Mouse (Mus musculus) hindbrain, embryonic 13.5 days (tissue): ENCODE measurements around the gene Spast. TPM values are rescaled to one million over a fixed set of nuclear protein-coding genes. Genes with fewer than 3 reads are reported as not detected.
"Not testable (repeated sequence)": the region's sequence is repeated elsewhere in the genome, so short reads cannot be mapped to it uniquely, and the experiment has no call there.

Experiments
- ATAC-seq: fragments of 200-750 bp; cut with Nextera tagmentation; 2 replicates; pipeline ENCODE4 v1.8.0; 2017; ENCODE audit warnings: moderate TSS enrichment; ENCODE audit not compliant: low FRiP score
- H3K27ac ChIP-seq: fragments of 300-500 bp; sonication (generic); 2 replicates; pipeline ENCODE4 v1.5.1; 2015; ENCODE audit warnings: inconsistent platforms, mild to moderate bottlenecking, moderate library complexity
- H3K27me3 ChIP-seq: fragments of 300-500 bp; sonication (generic); 2 replicates; pipeline ENCODE4 v1.6.1; 2015; ENCODE audit warnings: mild to moderate bottlenecking, inconsistent platforms
- H3K36me3 ChIP-seq: fragments of 300-500 bp; sonication (generic); 2 replicates; pipeline ENCODE4 v1.6.1; 2015; ENCODE audit warnings: mild to moderate bottlenecking, inconsistent platforms
- H3K4me1 ChIP-seq: fragments of 300-500 bp; sonication (generic); replicated peaks from 2 replicates; pipeline ENCODE4 v1.6.1; 2015; ENCODE audit warnings: inconsistent platforms
- H3K4me2 ChIP-seq: fragments of 300-500 bp; sonication (generic); 2 replicates; pipeline ENCODE4 v1.6.1; 2015; ENCODE audit warnings: inconsistent platforms, mild to moderate bottlenecking, moderate library complexity
- H3K4me3 ChIP-seq: fragments of 300-500 bp; sonication (generic); 2 replicates; pipeline ENCODE4 v1.5.1; 2015; ENCODE audit warnings: mild to moderate bottlenecking, inconsistent platforms
- H3K9ac ChIP-seq: fragments of 300-500 bp; sonication (generic); 2 replicates; pipeline ENCODE4 v1.6.1; 2015; ENCODE audit warnings: mild to moderate bottlenecking, inconsistent platforms
- H3K9me3 ChIP-seq: fragments of 300-500 bp; sonication (generic); 2 replicates; pipeline ENCODE4 v1.6.1; 2016; ENCODE audit warnings: inconsistent platforms
- WGBS: fragments of 180-500 bp; shearing (Covaris S2); methylation state at CpG from one replicate; pipeline ENCODE4 v1.1.7; 2015; 5-methylcytosine and 5-hydroxymethylcytosine counted together
- polyA plus RNA-seq: library from polyadenylated mRNA; unstranded; fragments of >200 nt; fragmentation: Nextera tagmentation; extraction: Ambion mirVana; gene quantifications from 2 replicates; pipeline ENCODE4 v1.2.1, GENCODE M21; 2015

Spast gene
- 25.9 and 27.1 TPM in 2 replicates for polyA plus RNA-seq

DNA sequence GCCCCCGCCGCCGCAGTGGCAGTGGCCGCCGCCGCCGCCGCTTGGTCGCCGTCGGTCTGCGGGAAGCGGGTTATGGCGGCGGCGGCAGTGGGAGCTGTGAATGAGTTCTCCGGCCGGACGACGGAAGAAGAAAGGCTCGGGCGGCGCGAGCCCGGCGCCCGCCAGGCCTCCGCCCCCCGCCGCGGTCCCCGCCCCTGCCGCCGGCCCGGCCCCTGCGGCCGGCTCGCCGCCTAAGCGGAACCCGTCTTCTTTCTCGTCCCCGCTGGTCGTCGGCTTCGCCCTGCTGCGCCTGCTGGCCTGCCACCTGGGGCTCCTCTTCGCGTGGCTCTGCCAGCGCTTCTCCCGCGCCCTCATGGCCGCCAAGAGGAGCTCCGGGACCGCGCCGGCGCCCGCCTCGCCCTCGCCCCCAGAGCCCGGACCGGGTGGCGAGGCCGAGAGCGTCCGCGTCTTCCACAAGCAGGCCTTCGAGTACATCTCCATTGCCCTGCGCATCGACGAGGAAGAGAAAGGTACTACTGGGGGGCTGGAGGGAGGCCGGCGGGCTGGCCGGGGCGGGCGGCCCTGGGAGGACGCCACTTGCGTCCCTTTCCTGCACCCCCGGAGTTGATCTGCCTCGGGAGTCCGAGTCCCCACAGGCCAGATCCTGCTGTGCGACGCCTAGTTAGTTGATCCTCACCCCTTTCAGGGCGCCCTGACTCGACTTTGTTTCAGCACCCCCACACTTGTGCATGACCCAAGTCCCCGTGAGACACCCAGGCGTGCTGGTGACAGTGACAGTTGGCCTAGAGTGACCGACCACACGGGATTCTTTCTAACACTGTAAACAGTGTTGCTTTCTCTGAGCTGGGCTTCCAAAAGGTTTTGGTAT, at the start of gene Spast:
Spast (plus strand) TSS at position 51 of the 868 bp plus-strand sequence.
- H3K4me1 ChIP-seq = peaks cover 44% of the 10 kb centered on the region
- ATAC-seq = peak; percentile 74
- peak within 1 kb of the TSS; percentile 97 for H3K4me3 ChIP-seq
- H3K27ac ChIP-seq = peak within 1 kb of the TSS; percentile 98
- peaks cover 5% of the 10 kb centered on the region; the same call in 1 of the 2 replicates for H3K36me3 ChIP-seq
- no peaks in the 10 kb centered on the region for H3K9me3 ChIP-seq
- peak within 1 kb of the TSS; percentile 99 for H3K9ac ChIP-seq
- peak within 1 kb of the TSS; percentile 86 for H3K4me2 ChIP-seq
- WGBS = under 1% methylated on average over 55 of the region's 90 CpGs
- H3K27me3 ChIP-seq = no peaks in the 10 kb centered on the region

DNA sequence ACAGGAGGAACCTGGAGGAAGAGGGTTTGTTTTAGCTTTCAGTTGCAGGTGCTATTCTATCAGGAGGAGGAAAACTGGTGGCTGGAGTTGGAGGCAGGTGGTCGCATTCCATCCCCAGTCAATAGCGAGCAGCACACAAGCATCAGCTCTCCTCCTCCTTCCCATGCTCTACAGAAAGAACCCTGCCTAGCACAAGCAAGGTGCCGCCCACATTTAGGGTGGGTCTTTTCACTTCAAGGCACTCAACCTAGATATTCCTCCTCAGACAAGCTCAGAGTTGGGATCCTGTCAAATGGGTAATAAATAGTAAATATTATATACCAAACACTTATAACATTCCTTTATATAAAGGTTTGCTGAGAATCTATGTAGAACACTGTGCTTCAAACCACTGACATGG, 48.6 kb upstream of the Spast start:
- Histone ChIP-seq H3K27ac (no peak overlapping the region), H3K4me3 (no peak overlapping the region), H3K9me3 (no peaks in the 10 kb centered on the region), H3K27me3 (no peaks in the 10 kb centered on the region), H3K4me1 (peaks cover 33% of the 10 kb centered on the region), H3K36me3 (peaks cover 15% of the 10 kb centered on the region; the same call in 1 of the 2 replicates), H3K4me2 (no peak overlapping the region), H3K9ac (no peak overlapping the region)
- 86% methylated on average over 3 of the region's 3 CpGs for WGBS
- ATAC-seq = no peak

DNA sequence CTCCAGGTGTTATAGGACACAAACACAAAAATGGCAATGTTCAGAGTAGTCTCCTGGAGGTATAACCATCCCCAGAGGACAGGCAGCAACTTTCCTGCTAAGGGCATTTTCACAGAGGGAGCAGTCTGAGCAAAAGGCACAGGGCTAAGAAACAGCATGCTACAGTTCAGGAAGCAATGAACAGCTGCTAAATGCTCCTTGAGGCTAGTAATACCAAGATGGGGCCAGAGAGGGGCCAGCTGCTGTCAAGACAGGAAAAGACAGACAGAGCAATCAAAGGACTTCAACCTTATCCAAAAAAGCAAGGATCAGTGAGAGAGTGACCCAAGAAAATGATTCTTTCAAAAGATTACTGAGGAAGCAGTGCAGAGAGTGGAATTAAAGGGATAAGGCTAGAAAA, 47.9 kb upstream of the Spast start:
- Histone ChIP-seq H3K27me3 (no peaks in the 10 kb centered on the region), H3K27ac (no peak overlapping the region), H3K4me3 (no peak overlapping the region), H3K36me3 (peaks cover 15% of the 10 kb centered on the region; the same call in 1 of the 2 replicates), H3K9ac (no peak overlapping the region), H3K9me3 (no peaks in the 10 kb centered on the region), H3K4me1 (peaks cover 33% of the 10 kb centered on the region), H3K4me2 (no peak overlapping the region)
- ATAC-seq = no peak

DNA sequence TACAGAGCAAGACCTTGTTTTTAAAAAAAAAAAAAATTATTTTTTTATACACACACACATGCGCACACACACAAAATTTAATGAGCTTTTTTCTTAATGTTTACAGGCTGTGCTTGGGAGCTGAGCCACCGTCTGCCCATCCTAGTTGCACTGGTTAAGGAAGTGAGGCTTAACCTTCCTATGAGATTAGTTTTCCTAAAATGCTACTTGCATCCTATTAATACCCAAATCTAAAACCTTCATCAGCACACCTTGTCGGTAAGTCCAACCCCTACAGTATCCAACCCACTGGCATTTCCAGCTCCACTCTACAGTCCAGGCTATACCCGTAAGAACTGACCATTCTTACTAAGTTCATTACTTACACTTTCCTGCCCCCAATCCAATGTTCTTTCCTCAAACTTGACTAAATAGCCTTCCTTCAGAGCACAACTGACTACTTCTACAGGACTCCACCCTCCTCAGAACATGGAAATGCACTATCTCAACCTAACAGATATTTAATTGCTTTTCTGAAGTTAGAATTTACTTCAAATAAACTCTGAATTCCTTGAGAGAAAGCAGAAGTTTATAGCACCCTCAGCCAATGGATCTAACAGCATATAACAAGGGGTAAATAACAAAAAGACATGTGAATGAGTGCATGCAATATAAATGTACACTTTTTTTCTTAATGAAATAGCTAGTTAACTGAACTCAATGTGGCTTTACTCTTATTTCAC, 47.0 kb upstream of the Spast start:
- no peak for ATAC-seq
- Histone ChIP-seq H3K4me3 (no peak overlapping the region), H3K27me3 (no peaks in the 10 kb centered on the region), H3K4me2 (no peak overlapping the region), H3K36me3 (peaks cover 15% of the 10 kb centered on the region; the same call in 1 of the 2 replicates), H3K9ac (no peak overlapping the region), H3K4me1 (peaks cover 33% of the 10 kb centered on the region), H3K27ac (no peak overlapping the region), H3K9me3 (no peaks in the 10 kb centered on the region)
- WGBS = 83% methylated on average over 4 of the region's 4 CpGs

DNA sequence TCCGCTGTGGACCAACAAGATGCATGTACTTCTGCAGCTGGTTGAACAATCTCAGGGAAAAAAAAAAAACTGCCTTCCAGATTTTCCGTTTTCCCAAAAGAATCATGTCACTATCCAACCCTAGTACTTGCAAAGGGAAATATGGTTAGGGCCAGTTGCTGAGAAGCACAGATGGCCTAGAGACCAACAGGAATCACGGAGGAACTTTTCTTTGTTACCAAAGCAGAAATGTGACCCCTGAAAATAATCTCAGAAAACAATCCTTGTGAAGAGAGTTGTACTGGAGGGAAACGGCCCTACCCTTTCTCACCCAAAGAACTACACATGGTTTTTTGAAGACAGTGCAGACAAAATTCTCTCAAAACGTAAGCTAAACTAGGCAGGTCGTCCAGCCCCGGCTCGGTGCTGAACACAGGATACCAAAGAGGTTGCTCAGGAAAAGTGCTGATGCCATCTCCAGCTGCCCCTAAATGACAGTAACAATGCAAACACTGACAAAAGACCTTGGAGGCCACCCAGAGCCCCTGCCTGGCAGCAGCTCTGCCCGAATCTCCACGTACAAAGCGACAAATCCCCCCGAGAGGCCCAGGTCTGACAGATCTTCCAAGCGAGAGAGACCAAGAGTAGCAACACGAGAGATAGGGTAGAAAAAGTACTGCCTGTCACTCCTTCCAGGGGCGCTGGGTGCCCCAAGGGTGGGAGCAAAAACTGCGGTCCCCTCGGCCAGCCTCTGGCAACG, 44.9 kb upstream of the Spast start:
- peak; percentile 3; the same call in 1 of the 2 replicates for ATAC-seq

DNA sequence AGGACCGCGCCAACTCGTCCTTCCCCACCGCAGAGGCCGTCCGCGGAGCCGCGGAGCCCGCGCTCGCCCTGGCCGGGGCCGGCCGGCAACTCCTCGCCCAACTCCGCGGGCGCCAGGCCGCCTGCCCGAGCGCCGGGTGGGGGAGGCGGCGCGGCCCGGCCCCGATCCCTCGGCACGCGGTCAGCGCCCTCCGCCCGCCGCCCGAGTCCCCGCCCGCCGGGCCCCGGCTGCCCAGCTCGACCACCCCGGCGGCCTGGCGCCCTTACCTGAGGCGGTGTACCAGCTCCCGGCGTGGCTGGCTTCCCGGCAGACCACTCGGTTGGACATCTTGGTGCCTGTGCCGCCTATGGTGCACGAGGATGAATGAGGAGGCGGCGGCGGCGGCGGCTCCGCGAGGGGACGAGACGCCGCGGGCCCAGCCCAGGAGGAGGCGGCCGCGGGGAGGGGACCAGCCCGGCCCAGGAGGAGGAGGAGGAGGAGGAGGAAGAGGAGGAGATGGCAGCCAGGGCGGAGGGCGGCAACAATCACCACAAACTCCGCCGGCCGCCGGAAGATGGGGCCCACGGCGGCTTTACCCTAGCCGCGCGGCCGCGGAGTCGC, 44.3 kb upstream of the Spast start:
- peak; percentile 82 for ATAC-seq
- peaks cover 33% of the 10 kb centered on the region for H3K4me1 ChIP-seq
- H3K36me3 ChIP-seq = peaks cover 10% of the 10 kb centered on the region
- peak overlapping the region; percentile 80 for H3K4me2 ChIP-seq
- H3K27ac ChIP-seq = peak overlapping the region; percentile 98
- no peaks in the 10 kb centered on the region for H3K27me3 ChIP-seq
- H3K9me3 ChIP-seq = no peaks in the 10 kb centered on the region
- H3K4me3 ChIP-seq = peak overlapping the region; percentile 95
- peak overlapping the region; percentile 95 for H3K9ac ChIP-seq
- WGBS = under 1% methylated on average over 61 of the region's 80 CpGs

More for the DNA sequence above, 44.9 kb upstream of the Spast start:
- H3K36me3 ChIP-seq = peaks cover 8% of the 10 kb centered on the region
- no peaks in the 10 kb centered on the region for H3K9me3 ChIP-seq
- H3K4me2 ChIP-seq = peak overlapping the region; percentile 80
- under 1% methylated on average over 18 of the region's 18 CpGs for WGBS
- peak overlapping the region; percentile 98 for H3K27ac ChIP-seq
- peak overlapping the region; percentile 95 for H3K9ac ChIP-seq
- H3K4me1 ChIP-seq = peaks cover 33% of the 10 kb centered on the region
- H3K4me3 ChIP-seq = peak overlapping the region; percentile 95
- H3K27me3 ChIP-seq = no peaks in the 10 kb centered on the region

DNA sequence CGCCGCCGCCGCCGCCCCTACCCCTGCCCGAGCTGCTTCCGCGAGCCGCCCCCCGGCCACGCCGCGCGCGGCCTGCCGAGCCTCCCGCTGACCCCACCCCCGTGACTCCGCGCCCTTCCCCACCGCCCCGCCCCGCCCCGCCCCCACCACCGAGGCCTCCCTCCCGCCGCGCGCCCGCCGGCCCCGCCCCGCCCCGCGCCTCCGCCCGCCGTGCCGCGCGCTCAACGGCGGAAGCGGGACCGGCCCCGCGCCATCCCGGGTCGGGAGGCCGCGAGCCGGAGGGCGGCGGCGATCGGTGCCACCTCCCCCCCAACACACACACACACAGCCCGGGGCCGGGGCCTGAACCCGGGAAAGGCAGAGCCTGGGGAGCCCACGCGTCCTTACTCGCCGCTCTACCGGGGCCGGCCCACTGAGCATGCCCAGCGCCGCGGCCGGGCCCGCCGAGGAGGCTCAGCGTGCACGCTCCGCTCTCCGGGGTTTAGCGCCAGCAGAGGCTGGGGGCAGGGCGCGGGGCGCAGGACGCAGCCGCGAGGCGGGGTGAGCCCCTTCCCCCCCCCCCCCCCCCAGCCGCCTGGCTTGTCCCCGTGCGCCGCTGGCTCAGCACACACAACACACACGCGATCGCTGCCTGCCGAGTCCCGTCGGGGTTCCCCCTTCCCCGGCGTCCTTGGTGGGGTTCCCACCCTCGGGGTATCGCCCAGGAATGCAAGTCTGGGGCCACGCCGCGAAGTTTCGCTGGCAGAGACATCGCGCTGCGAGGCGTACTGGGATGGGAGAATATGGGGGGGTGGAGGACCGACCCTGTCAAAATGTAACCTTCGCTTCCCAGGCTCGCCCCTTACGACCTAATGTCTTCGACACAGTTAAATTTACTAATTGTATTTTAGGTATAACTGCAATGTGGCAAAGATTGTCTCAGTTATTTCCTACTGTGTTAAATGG, 43.5 kb upstream of the Spast start, which contains the start of gene Memo1:
Memo1 (minus strand) TSS at position 496 of the 945 bp plus-strand sequence.
- Histone ChIP-seq H3K9ac (peak within 1 kb of the TSS; percentile 95), H3K4me2 (peak within 1 kb of the TSS; percentile 80), H3K9me3 (no peaks in the 10 kb centered on the region), H3K27ac (peak within 1 kb of the TSS; percentile 98), H3K4me1 (peaks cover 28% of the 10 kb centered on the region), H3K4me3 (peak within 1 kb of the TSS; percentile 95), H3K27me3 (no peaks in the 10 kb centered on the region), H3K36me3 (peaks cover 11% of the 10 kb centered on the region)
- peak; percentile 91 for ATAC-seq
- 2% methylated on average over 61 of the region's 110 CpGs for WGBS

DNA sequence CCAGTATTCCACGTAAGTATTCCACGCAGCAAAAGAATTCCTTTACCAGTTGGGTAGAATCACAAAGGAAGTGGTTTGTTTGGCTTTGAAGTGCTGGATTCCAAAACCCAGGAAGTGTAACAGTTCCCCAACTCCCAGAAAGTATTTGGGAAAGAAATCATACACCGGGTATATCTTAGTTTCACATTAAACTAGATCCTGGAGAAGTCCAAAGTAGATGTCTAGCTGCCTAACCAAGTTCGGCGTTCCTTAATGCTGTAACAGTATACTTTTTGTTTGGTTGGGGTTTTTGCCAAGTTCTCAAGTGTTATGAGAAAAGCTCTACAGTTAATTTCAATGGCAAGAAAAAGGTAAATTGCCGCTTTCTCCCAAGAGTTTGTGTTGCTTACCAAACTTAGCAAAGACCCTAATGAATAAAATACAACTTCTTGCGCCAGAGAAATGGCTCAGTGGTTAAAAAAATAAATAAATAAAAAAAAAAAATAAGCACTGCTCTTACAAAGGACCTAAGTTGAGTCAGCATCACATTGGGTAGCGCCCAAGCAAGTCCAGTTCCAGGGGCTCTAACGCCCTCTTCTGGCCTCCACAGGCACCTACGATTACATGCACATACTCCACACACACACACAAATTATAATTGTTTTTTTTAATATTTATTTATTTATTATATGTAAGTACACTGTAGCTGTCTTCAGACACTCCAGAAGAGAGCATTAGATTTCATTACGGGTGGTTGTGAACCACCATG, 42.5 kb upstream of the Spast start:
- Histone ChIP-seq H3K4me3 (peak overlapping the region; percentile 95), H3K9me3 (no peaks in the 10 kb centered on the region), H3K27ac (peak overlapping the region; percentile 98), H3K4me2 (peak overlapping the region; percentile 80), H3K36me3 (peaks cover 15% of the 10 kb centered on the region), H3K9ac (peak overlapping the region; percentile 95; the same call in 1 of the 2 replicates), H3K4me1 (peaks cover 21% of the 10 kb centered on the region), H3K27me3 (no peaks in the 10 kb centered on the region)
- ATAC-seq = no peak
- 53% methylated on average over 11 of the region's 11 CpGs for WGBS

DNA sequence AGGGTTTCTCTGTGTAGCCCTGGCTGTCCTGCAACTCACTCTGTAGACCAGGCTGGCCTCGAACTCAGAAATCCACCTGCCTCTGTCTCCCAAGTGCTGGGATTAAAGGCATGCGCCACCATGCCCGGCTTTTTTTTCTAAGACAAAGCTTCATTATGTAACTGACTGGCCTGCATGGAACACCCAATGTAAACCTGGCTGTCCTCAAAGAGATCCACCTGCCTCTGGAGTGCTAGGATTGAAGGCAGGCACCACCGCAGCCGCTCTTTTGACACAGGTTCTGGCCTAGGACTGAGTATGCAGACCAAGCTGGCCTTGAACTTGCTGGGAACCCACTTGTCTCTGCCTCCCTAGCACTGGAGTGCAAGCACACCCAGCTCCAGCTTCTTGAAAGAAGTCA, 41.8 kb upstream of the Spast start:
- H3K27me3 ChIP-seq, ATAC-seq, H3K4me2 ChIP-seq, H3K9me3 ChIP-seq, H3K4me3 ChIP-seq, H3K9ac ChIP-seq, H3K27ac ChIP-seq: not testable (repeated sequence)
- WGBS = 87% methylated on average over 5 of the region's 5 CpGs
- Histone ChIP-seq H3K36me3 (peaks cover 22% of the 10 kb centered on the region), H3K4me1 (peaks cover 16% of the 10 kb centered on the region)

DNA sequence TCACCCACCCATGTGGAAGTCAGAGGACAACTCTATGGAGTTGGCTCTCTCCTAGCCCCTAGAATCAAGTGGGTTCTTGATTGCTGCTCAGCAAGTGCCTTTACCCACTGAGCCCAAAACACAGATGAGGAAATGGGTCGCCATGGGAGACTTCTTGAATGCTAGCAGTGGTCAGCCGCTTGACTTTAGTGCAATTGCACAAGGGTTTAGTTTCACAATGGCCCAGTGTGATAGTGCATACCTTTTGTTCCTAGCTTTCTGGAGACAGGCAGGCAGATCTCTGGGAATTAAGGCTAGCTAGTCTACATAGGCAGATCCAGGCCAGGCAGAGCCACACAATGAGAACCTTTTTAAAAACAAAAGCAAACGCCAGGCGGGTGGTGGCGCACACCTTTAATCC, 38.7 kb upstream of the Spast start:
- no peak overlapping the region for H3K4me3 ChIP-seq
- no peak overlapping the region for H3K27ac ChIP-seq
- peaks cover 34% of the 10 kb centered on the region for H3K36me3 ChIP-seq
- H3K4me1 ChIP-seq = no peaks in the 10 kb centered on the region
- no peaks in the 10 kb centered on the region for H3K27me3 ChIP-seq
- H3K9me3 ChIP-seq = no peaks in the 10 kb centered on the region
- H3K4me2 ChIP-seq = no peak overlapping the region
- ATAC-seq = no peak
- WGBS = 88% methylated on average over 5 of the region's 5 CpGs
- no peak overlapping the region for H3K9ac ChIP-seq
